Mouse (Mus musculus) ES-Bruce4 (cell line): ENCODE measurements around the gene Wfdc5.

Experiments
- CTCF ChIP-seq: IDR thresholded peaks from one replicate; pipeline ENCODE4 v1.8.1; 2011; ENCODE audit warnings: low read depth, low read length
- POLR2A ChIP-seq: IDR thresholded peaks from one replicate; pipeline ENCODE4 v1.8.1; 2011; ENCODE audit warnings: low read length; ENCODE audit not compliant: insufficient read depth

GRCm38 (mm10) chr2:164192279-164192678 is 9.7 kb upstream of the Wfdc5 start:
- TF ChIP-seq POLR2A (no peak), CTCF (no peak)
